Mouse (Mus musculus) CD4-positive, CD25-positive, alpha-beta regulatory T cell, adult 4 months (primary cell): ENCODE results near the gene Gramd4. TPM values are rescaled to one million over a fixed set of nuclear protein-coding genes. Genes with fewer than 3 reads are reported as not detected.

Source experiments
- ATAC-seq: one replicate; pipeline ENCODE4 v1.8.0; 2017
- polyA plus RNA-seq, 2 experiments: library from polyadenylated mRNA; unstranded; fragments of 100-300 nt; shearing (Covaris generic); gene quantifications; one replicate each; pipeline ENCODE4 v1.2.1; 2017

The Gramd4 gene
- 10 to 100 TPM; 25.3 to 25.7 TPM for polyA plus RNA-seq

- ATAC-seq = no peak
Observed at GRCm38 (mm10) chr15:86057413-86057812, at the start of gene Gramd4. TSS of gene Gramd4 (plus strand) at chr15:86057695.

GRCm38 (mm10) chr15:86013130-86013529 is 44.4 kb upstream of the Gramd4 start:
- ATAC-seq = no peak

- ATAC-seq = no peak
Observed at GRCm38 (mm10) chr15:86013656-86014055, 43.8 kb upstream of the Gramd4 start.

GRCm38 (mm10) chr15:86015026-86015425 is 42.5 kb upstream of the Gramd4 start:
- no peak for ATAC-seq

- ATAC-seq = peak; percentile 94
Observed at GRCm38 (mm10) chr15:86015860-86016541, 41.5 kb upstream of the Gramd4 start.

- ATAC-seq = no peak
Observed at GRCm38 (mm10) chr15:86017336-86017735, 40.2 kb upstream of the Gramd4 start.

GRCm38 (mm10) chr15:86018753-86019512 is 38.6 kb upstream of the Gramd4 start:
- ATAC-seq = no peak

GRCm38 (mm10) chr15:86020008-86020407 is 37.5 kb upstream of the Gramd4 start:
- ATAC-seq = peak; percentile 23

- ATAC-seq = no peak
Observed at GRCm38 (mm10) chr15:86021301-86021700, 36.2 kb upstream of the Gramd4 start.

GRCm38 (mm10) chr15:86021971-86022370 is 35.5 kb upstream of the Gramd4 start:
- no peak for ATAC-seq

- peak; percentile 87 for ATAC-seq
Observed at GRCm38 (mm10) chr15:86027871-86028270, 29.6 kb upstream of the Gramd4 start.

GRCm38 (mm10) chr15:86029981-86030380 is 27.5 kb upstream of the Gramd4 start:
- no peak for ATAC-seq

- no peak for ATAC-seq
Observed at GRCm38 (mm10) chr15:86032811-86033190, 24.7 kb upstream of the Gramd4 start.

GRCm38 (mm10) chr15:86033191-86033841 is 24.2 kb upstream of the Gramd4 start, which contains the start of gene Celsr1:
TSS of gene Celsr1 (minus strand) at chr15:86033777.
- ATAC-seq = peak; percentile 7

GRCm38 (mm10) chr15:86034021-86034523 is 23.4 kb upstream of the Gramd4 start:
- peak; percentile 84 for ATAC-seq

- ATAC-seq = peak; percentile 7
Observed at GRCm38 (mm10) chr15:86034781-86035360, 22.6 kb upstream of the Gramd4 start.

- no peak for ATAC-seq
Observed at GRCm38 (mm10) chr15:86035913-86036312, 21.6 kb upstream of the Gramd4 start.

GRCm38 (mm10) chr15:86038802-86039201 is 18.7 kb upstream of the Gramd4 start:
- peak; percentile 65 for ATAC-seq

- no peak for ATAC-seq
Observed at GRCm38 (mm10) chr15:86041421-86041820, 16.1 kb upstream of the Gramd4 start.

- ATAC-seq = no peak
Observed at GRCm38 (mm10) chr15:86042364-86042763, 15.1 kb upstream of the Gramd4 start.

GRCm38 (mm10) chr15:86049510-86049909 is 8.0 kb upstream of the Gramd4 start:
- ATAC-seq = no peak

GRCm38 (mm10) chr15:86050170-86050743 is 7.2 kb upstream of the Gramd4 start:
- ATAC-seq = no peak
